Mouse (Mus musculus) liver, adult 2 months (tissue): ENCODE data around the gene Ntn5.

Source experiments
- CTCF ChIP-seq: fragments of 200-500 bp; IDR thresholded peaks from 2 replicates; pipeline ENCODE4 v1.5.1; 2011; ENCODE audit warnings: low read depth, low read length, control low read depth
- POLR2A ChIP-seq: fragments of 200-500 bp; IDR thresholded peaks from 2 replicates; pipeline ENCODE4 v1.6.1; 2011; ENCODE audit warnings: low read length, control low read depth; ENCODE audit not compliant: insufficient read depth; ENCODE audit errors: extremely low read depth

DNA sequence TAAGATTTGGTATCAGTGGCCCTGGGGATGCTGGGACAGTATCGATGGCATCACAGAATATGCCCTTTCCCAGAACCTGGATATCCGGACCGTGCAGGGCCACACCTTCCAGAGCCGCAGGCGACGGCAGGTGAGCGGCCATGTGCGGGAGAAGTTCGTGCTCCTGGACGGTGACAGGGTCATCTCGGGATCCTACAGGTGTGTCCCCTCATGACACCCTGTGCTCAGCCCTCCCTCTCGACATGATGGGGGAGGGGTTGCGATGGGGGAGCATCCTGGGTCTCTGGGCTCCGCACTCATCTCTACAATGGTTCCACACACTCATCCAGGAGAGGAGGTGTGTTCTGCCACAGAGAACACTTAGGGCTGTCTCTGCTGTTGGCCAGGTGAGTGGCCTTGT, 40.0 kb downstream of the Ntn5 start:
- TF ChIP-seq CTCF = no peak
- TF ChIP-seq POLR2A = no peak
